Mouse (Mus musculus) heart, postnatal 4 days (tissue): ENCODE data around the gene Sf3b6. TPM values are rescaled to one million over a fixed set of nuclear protein-coding genes. Genes with fewer than 3 reads are reported as not detected.

Experiments
- DNase-seq: peaks from one replicate; pipeline ENCODE4 v3.0.0; 2021
- total RNA-seq, 2 experiments: library from RNA; stranded (reverse); gene quantifications; 2 replicates each; pipeline ENCODE4 v1.2.3; 2021

Gene Sf3b6
- total RNA-seq, 2 experiments from 2014 or later = 69.2 to 70.5 TPM

GRCm38 (mm10) chr12:4841392-4841887, 24.1 kb downstream of the Sf3b6 start, which contains the start of gene Fkbp1b:
Fkbp1b (minus strand) TSS chr12:4841591.
- DNase-seq = peak; percentile 60

DNA sequence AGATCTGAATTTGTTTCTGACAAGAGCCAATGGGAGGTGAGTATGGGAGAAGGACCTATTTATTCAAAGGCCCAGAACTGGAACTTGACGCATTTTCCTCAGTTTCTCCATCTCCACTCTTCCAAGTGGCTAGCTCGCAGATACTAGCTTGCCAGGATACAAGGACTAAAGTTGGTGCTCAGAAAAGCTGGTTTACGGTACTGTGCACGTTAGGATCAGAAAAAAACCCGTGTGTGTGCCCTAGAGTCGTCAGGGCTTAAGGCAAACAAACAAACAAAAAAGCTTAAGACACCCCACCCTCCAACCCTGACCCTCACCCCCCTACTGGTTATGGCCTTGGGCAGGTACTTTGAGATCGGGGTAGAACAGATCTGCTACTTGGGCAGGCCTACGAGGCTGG, 25.1 kb downstream of the Sf3b6 start:
- no peak for DNase-seq

GRCm38 (mm10) chr12:4842890-4843597, 25.7 kb downstream of the Sf3b6 start, which contains the start of gene Wdcp:
Wdcp (plus strand) TSS chr12:4843303.
- peak; percentile 89 for DNase-seq

GRCm38 (mm10) chr12:4843741-4844140, 26.4 kb downstream of the Sf3b6 start:
- peak; percentile 44 for DNase-seq

- no peak for DNase-seq
Observed at GRCm38 (mm10) chr12:4856160-4856559, 38.8 kb downstream of the Sf3b6 start.

GRCm38 (mm10) chr12:4856834-4857233, 39.5 kb downstream of the Sf3b6 start:
- DNase-seq = no peak

GRCm38 (mm10) chr12:4859241-4859914, 42.0 kb downstream of the Sf3b6 start:
- no peak for DNase-seq

- no peak for DNase-seq
Observed at GRCm38 (mm10) chr12:4862672-4863071, 45.3 kb downstream of the Sf3b6 start.

- peak; percentile 60 for DNase-seq
Observed at GRCm38 (mm10) chr12:4863654-4864337, 46.5 kb downstream of the Sf3b6 start.

DNA sequence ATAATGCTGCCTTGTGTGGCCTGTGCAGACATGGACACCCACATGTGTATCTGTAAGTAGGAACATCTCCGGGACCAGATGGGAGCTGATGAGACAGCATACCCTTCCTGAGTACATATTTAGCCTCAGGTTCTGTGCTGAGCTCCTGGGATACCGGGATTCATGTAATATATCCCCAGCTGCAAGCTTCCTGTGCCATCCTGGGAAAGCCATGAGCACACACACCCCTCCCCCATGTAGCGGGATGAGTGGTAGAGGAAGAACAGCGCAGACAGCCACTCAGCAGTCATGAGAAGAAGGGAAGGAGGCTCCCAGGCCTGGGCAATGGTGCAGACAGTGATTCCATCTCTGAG, 47.0 kb downstream of the Sf3b6 start:
- DNase-seq = no peak

- no peak for DNase-seq
Observed at GRCm38 (mm10) chr12:4868924-4869323, 51.6 kb downstream of the Sf3b6 start.

GRCm38 (mm10) chr12:4871260-4871659, 53.9 kb downstream of the Sf3b6 start:
- DNase-seq = no peak

DNA sequence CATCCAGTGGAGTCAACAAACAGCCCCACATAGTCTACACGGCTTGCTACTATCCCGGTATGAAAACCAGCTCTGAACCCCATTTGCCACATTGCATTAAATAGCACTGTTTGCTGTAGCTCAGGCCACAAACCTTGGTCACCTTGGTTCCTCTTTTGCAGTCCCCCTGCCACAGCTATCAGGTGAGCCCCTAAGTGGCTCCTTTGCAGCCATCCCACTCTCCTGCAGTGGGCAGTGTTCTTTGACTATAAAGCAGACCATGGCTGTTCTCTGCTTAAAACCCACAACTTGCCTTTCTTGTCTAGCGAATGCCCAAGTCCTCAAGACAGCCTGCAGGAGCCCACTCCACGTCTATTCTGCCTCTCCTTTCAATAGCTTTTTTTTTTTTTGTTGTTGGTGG, 54.9 kb downstream of the Sf3b6 start:
- DNase-seq = no peak

- DNase-seq = no peak
Observed at GRCm38 (mm10) chr12:4872983-4873477, 55.7 kb downstream of the Sf3b6 start.

DNA sequence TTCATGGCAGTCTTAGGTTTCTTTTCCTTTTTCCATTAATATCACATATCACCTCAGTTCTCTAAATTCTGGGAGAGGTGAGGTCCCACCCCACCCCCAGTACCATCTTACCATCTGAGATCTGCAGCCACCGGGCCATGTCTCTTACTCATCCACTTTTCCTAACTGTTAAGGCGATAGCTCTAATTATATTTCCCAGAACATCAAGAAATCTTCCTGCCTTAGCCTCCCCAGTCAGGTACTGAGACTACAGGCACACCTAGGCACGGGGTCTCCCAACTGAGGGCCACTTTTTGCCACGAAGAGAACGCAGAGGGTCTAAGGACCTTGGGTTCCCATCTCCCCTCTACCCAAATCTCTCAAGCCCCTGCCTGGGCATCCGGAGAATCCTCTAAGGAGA, 56.2 kb downstream of the Sf3b6 start:
- DNase-seq = no peak

DNA sequence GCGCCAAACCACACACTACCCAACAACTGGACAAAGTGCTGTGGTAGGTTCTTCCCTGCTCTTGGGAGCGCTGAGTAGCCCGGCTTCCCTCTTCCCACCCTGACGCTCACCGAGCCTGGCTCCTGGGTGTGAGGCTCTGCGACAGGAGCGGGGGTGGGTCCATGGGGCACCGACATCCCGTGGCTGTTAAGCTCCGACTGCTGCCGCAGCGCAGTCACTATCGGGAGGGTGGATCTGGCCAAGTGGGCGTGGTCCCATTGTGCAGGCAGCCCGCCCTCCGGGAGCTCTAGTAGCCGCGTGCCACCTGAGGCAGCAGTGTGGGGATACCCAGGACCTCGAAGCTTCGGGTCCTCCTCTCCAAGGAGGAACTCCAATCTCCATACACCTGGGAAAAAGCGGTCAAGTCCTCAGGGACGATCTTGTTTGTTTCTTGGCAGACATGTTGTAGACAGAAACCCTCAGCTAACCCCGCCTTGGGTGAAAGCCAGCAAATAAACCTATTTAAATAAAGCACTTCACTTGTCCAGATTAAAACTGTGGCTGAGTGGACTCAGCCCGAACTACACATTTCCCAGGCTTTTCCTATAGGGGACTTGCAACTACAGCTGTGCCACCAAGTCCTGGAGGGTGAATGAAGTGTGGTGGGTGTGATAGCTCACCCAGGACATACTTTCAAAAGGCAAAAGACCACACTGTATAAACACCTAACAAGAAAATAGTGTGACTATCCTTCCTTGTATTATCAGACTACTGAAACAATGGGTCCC, 57.0 kb downstream of the Sf3b6 start, which contains the start of gene Mfsd2b:
Gene Mfsd2b (minus strand): TSS at position 199 of the 767 bp plus-strand sequence.
- peak; percentile 80 for DNase-seq

- no peak for DNase-seq
Observed at GRCm38 (mm10) chr12:4875623-4876022, 58.3 kb downstream of the Sf3b6 start.

Other genes starting within 250 kb of the Sf3b6 start
- 10 to 100 TPM; 54.0 to 54.8 TPM for gene Itsn2, start 224.9 kb upstream of the Sf3b6 start, total RNA-seq
- not detected for gene Gm3625, start 224.6 kb upstream of the Sf3b6 start, total RNA-seq
- gene Fam228a, start 79.1 kb upstream of the Sf3b6 start, total RNA-seq = not detected
- 1 to 10 TPM; 3.2 to 3.7 TPM for gene Pfn4, start 48.5 kb upstream of the Sf3b6 start, total RNA-seq
- gene Fam228b, start 48.3 kb upstream of the Sf3b6 start, total RNA-seq = 1 to 10 TPM; 4.3 to 5.0 TPM
- gene Fkbp1b, start 24.0 kb downstream of the Sf3b6 start, total RNA-seq = 1 to 10 TPM; 4.0 to 8.8 TPM
- gene Wdcp, start 25.8 kb downstream of the Sf3b6 start, total RNA-seq = 10 to 100 TPM in 1 of 2 experiments, 1 to 10 TPM in 1; 9.3 to 11.4 TPM
- 1 to 10 TPM; 1.3 to 1.6 TPM for gene Mfsd2b, start 56.8 kb downstream of the Sf3b6 start, total RNA-seq
- gene Ubxn2a, start 90.2 kb downstream of the Sf3b6 start, total RNA-seq = 10 to 100 TPM; 44.9 to 49.0 TPM
- 10 to 100 TPM; 28.2 to 32.2 TPM for gene Atad2b, start 99.8 kb downstream of the Sf3b6 start, total RNA-seq